Mouse (Mus musculus) C2C12 (cell line): ENCODE measurements around the gene Thrap3. TPM values are rescaled to one million over a fixed set of nuclear protein-coding genes. Genes with fewer than 3 reads are reported as not detected.

Experiments used
- H3K27me3 ChIP-seq: one replicate; pipeline ENCODE4 v1.6.1; 2011; ENCODE audit not compliant: control insufficient read depth, insufficient read depth, insufficient read length
- H3K36me3 ChIP-seq: one replicate; pipeline ENCODE4 v1.6.1; 2011; ENCODE audit not compliant: control insufficient read depth, insufficient read depth
- H3K4me3 ChIP-seq: one replicate; pipeline ENCODE4 v1.5.1; 2011; ENCODE audit warnings: mild to moderate bottlenecking, control low read depth; ENCODE audit not compliant: poor library complexity, insufficient read depth, severe bottlenecking
- H3K79me2 ChIP-seq: one replicate; pipeline ENCODE4 v1.6.1; 2011; ENCODE audit not compliant: control insufficient read depth, insufficient read depth
- H3K79me3 ChIP-seq: one replicate; pipeline ENCODE4 v1.6.1; 2011; ENCODE audit warnings: low read depth, control low read depth
- H3ac ChIP-seq: one replicate; pipeline ENCODE3; 2011; ENCODE audit warnings: low read depth; ENCODE audit not compliant: control insufficient read depth, insufficient read length
- CEBPB ChIP-seq: IDR thresholded peaks from one replicate; pipeline ENCODE4 v1.6.1; 2011; ENCODE audit warnings: low read depth, mild to moderate bottlenecking, control low read depth, moderate library complexity
- CTCF ChIP-seq: IDR thresholded peaks from one replicate; pipeline ENCODE4 v1.5.1; 2011; ENCODE audit not compliant: control insufficient read depth, insufficient read depth, insufficient read length
- FOSL1 ChIP-seq: IDR thresholded peaks from one replicate; pipeline ENCODE4 v1.8.0; 2011; ENCODE audit warnings: mild to moderate bottlenecking, low read length; ENCODE audit not compliant: poor library complexity, insufficient read depth, severe bottlenecking
- MAX ChIP-seq: IDR thresholded peaks from one replicate; pipeline ENCODE4 v1.6.1; 2011; ENCODE audit warnings: mild to moderate bottlenecking, control low read depth
- MYOD1 ChIP-seq: IDR thresholded peaks from one replicate; pipeline ENCODE4 v1.6.1; 2011; ENCODE audit warnings: low read depth; ENCODE audit not compliant: control insufficient read depth, insufficient read length
- MYOG ChIP-seq: IDR thresholded peaks from one replicate; pipeline ENCODE4 v1.6.1; 2011; ENCODE audit not compliant: control insufficient read depth, insufficient read length; ENCODE audit errors: extremely low read depth
- USF1 ChIP-seq: IDR thresholded peaks from one replicate; pipeline ENCODE4 v1.6.1; 2011; ENCODE audit warnings: low read depth, mild to moderate bottlenecking, control low read depth, moderate library complexity
- polyA plus RNA-seq: library from polyadenylated mRNA; unstranded; fragments of >200 nt; fragmentation: generic; extraction: Trizol; gene quantifications from one replicate; pipeline ENCODE4 v1.2.1, GENCODE M21; 2012; ENCODE audit warnings: missing spikeins

The Thrap3 gene
- polyA plus RNA-seq, 1 experiment: 85.7 TPM

DNA sequence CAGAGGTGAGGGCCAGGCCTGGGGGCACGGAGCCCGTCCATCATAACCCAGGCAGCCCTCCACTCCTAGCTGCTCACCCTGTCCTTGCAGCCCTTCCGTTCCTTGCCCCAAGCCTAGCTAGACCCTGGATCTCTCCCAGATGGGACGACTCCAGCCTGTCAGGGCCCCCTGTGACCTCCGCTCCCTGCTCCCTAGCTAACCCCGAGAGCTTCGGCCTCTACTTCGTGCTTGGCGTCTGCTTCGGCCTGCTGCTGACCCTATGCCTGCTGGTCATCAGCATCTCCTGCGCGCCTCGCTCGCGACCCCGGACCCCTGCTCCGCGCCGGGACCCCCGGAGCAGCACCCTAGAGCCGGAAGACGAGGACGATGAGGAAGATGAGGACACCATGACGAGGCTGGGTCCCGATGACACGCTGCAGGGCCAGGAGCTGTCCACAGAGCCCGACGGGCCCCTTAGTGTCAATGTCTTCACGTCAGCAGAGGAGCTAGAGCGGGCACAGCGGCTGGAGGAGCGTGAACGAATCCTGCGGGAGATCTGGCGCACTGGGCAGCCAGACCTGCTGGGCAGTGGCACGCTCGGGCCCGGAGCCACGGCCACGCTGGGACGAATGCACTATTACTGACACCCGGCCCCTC lies 53.4 kb downstream of the Thrap3 start:
- Histone ChIP-seq H3K79me3 (peaks cover 3% of the 10 kb centered on the region), H3ac (peak overlapping the region; percentile 20), H3K27me3 (no peaks in the 10 kb centered on the region), H3K79me2 (peaks cover 14% of the 10 kb centered on the region), H3K4me3 (peak overlapping the region; percentile 40), H3K36me3 (peaks cover 7% of the 10 kb centered on the region)
- TF ChIP-seq USF1 (no peak), FOSL1 (no peak), MAX (no peak), MYOD1 (no peak), CEBPB (no peak), MYOG (no peak)

DNA sequence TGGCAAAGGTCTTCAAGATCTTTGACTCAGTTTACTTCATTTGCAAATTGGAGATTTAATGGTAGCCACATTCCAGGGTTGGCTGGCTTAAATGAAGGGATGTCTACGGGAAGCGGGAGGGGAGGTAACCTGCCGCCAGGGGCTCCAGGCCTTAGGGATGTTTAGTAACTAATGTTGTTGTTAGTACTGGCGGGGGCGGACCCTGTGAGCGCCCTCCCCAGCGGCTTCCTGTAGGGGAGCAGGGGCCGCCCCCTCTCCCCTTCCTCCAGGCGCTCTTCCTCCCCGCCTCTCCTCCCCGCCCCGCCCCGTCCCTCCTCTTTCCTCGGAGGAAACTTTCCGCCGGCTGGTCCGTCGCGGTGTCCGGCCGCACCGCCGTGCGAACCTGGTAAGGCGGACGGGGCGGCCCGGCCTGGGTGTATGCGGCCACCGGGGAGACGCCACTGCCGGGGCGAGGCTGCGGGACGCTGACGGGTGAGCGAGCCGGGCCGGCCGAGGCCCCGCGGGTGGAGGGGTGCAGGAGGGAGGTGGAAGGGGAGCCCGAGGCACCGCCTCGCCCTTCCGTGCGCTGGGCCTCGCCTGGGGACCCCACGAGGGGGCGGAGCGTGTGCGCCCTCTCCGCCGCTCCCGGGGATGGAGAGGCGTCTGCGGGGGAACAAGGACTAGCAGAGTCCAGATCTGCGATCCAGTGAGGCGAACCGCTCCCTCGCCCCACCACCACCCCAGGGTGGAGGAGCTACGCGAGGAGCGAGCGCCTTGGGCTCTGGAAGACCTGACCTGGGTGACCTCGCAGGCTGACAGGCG lies 54.2 kb downstream of the Thrap3 start:
- peaks cover 14% of the 10 kb centered on the region for H3K79me2 ChIP-seq
- H3K36me3 ChIP-seq: peaks cover 6% of the 10 kb centered on the region
- no peak for TF ChIP-seq MYOD1
- no peak for TF ChIP-seq USF1
- no peak for TF ChIP-seq MAX
- TF ChIP-seq FOSL1: no peak
- TF ChIP-seq CTCF: no peak
- no peak for TF ChIP-seq MYOG
- TF ChIP-seq CEBPB: no peak
- peaks cover 3% of the 10 kb centered on the region for H3K79me3 ChIP-seq
- H3K4me3 ChIP-seq: peak overlapping the region; percentile 40
- H3K27me3 ChIP-seq: no peaks in the 10 kb centered on the region
- peak overlapping the region; percentile 20 for H3ac ChIP-seq

DNA sequence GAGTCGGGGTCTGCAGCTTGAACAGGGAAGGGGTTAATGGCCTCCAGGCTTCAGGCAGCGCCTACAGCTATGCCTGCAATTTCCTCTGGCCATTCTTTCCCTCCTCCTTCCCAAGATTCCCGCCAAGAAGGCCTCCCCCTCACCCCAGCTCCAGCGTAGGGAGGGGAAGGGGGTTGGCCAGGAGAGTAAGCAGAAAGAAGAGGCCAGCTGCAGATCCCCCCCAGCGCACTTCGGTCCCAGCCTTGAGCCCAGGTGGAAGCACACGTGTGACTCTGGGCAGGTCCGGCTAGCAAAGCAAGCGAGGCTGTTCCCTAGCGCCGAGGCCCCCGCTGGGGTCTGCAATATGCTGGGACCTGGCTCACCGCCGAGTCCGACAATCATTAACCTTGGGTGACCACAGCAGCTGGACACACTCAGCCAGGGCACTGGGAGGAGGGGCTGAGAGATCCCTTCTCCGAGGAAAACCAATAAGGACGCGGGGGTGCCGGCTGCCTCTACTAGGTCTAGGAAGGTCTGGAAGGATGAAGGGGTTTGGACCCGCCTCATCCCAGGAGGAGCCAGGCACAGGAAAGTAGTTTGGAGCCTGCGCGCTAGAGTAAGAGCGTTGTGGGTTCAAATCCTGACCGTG lies 54.9 kb downstream of the Thrap3 start, which contains the start of gene Eva1b:
Gene Eva1b, plus strand, starts transcription at position 212 of the 628 bp plus-strand sequence.
- no peaks in the 10 kb centered on the region for H3K36me3 ChIP-seq
- H3K27me3 ChIP-seq: no peaks in the 10 kb centered on the region
- H3K79me3 ChIP-seq: peaks cover 3% of the 10 kb centered on the region
- H3K4me3 ChIP-seq: peak within 1 kb of the TSS; percentile 40
- H3ac ChIP-seq: peak within 1 kb of the TSS; percentile 20
- TF ChIP-seq USF1 (no peak), MYOG (no peak), MYOD1 (no peak), CEBPB (no peak), MAX (no peak), CTCF (no peak)
- H3K79me2 ChIP-seq: peaks cover 14% of the 10 kb centered on the region

DNA sequence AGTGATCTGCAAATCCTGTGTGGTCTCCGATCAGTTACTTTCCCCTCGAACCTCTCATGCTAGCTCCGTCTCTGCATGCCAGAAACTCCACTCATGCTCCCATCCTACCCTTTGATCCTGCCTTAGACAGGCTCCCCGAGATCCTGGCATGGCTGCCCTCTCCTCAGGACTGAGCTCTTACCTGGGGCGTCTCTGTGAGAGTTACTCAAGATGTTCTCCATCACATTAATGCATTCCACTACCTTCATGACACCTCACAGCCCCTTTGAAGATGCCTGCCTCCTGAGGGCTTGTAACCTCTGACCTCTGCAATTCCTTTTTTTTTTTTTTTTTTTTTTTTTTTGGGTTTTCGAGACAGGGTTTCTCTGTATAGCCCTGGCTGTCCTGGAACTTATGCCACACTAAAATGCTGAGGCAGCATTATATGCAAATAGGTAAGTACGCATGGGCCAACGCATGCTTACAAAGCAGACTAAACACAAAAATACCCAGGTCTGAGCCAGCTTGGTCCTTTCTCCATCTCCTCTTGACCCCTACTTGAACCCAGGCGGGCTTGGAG lies 55.5 kb downstream of the Thrap3 start:
- H3ac ChIP-seq: no peak overlapping the region
- H3K36me3 ChIP-seq: no peaks in the 10 kb centered on the region
- TF ChIP-seq CEBPB (no peak), CTCF (no peak)
- H3K79me3 ChIP-seq: peaks cover 3% of the 10 kb centered on the region
- no peak overlapping the region for H3K4me3 ChIP-seq
- H3K79me2 ChIP-seq: peaks cover 14% of the 10 kb centered on the region
- H3K27me3 ChIP-seq: no peaks in the 10 kb centered on the region

DNA sequence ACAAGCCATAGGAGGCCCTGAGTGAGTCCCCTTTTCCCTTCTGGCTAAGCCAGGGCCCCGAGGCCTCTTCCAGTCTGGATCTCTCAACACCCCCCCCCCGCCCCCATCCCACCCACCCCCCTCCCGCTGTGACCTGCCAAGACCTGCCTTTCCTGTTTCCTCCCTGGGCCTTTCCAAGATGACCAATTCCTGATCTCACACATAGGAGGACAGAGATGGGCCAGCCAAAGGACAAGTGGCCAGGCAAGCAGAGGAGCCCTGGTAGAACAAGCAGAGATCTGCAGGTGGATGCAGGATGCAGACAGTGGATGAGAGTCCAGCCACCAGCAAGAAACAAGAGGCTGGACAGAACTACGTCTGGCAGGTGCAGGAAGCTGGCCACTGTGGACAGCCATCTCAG lies 57.2 kb downstream of the Thrap3 start:
- no peaks in the 10 kb centered on the region for H3K27me3 ChIP-seq
- no peak overlapping the region for H3ac ChIP-seq
- H3K36me3 ChIP-seq: peaks cover 3% of the 10 kb centered on the region
- H3K4me3 ChIP-seq: no peak overlapping the region
- no peak for TF ChIP-seq MAX
- TF ChIP-seq MYOG: no peak
- TF ChIP-seq USF1: no peak
- TF ChIP-seq FOSL1: no peak
- no peak for TF ChIP-seq CTCF
- no peak for TF ChIP-seq CEBPB
- no peak for TF ChIP-seq MYOD1
- peaks cover 14% of the 10 kb centered on the region for H3K79me2 ChIP-seq
- peaks cover 3% of the 10 kb centered on the region for H3K79me3 ChIP-seq
